Mouse (Mus musculus) MN1 (cell line): ENCODE results near the gene Grtp1.

Experiments used
- DNase-seq: peaks from one replicate; pipeline ENCODE4 v3.0.0-alpha.2; 2016; ENCODE audit warnings: low spot score

The Grtp1 gene

DNA sequence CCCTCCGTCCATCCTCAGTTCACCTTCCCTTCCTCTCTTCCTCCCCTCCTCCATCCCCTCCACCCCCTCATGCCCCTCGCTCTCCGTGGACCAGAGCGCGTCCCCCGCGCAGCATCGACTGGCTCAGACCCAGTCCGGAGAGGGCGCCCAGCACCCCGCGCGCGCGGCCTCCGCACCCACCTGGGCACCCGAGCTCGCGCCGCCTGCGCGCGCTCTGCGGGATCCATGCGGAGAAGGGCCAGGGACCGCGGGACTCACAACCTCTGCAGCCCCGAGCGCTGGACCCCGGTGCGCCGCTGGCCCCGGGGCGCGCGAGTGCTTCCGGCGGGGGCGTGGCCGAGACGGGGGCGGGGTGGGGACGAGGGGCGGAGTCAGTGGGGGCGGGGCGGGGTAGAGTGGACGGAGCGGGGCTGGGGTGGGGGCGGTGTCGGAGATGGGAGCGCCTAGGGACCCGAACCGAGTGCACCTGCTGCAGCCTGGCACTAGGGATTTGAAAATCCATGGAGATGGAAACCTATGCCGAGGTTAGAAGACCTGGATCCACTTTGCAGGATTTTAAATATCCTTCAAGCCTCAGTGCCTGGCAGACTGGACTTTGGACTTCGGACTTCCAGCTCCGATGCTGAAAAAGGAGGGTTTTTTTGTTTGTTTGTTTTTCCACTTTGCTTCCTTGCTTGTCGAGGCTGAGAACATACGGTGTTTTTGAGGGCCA, at the start of gene Grtp1:
TSS of gene Grtp1 (minus strand) at position 320 of the 712 bp plus-strand sequence.
- no peak for DNase-seq

DNA sequence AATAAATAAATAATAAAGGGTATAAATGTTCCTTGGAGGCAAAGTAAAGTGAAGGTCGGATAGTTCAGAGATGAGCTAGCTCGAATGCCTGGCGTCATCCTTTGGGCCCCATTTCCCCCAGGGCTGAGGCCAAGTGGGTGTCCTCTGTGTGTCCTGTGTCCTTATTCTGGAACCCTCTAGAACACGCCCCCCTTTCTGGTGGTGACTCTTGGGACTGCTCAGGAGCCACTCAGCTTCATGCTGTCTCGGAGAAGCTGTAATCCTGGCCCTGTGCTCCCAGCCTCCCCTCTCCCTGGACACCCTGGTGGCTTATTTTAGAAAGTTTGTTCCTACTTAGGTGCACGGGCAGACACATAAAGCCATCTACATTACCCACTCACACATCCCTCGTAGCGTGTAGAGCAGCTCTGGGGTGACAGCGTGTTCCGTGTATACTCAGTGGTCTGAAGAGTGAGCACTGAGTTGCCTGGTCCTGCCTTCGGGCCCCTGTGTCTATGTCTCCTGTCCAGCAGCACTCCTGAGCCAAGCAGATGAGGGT, 44.0 kb upstream of the Grtp1 start:
- DNase-seq, result no peak

DNA sequence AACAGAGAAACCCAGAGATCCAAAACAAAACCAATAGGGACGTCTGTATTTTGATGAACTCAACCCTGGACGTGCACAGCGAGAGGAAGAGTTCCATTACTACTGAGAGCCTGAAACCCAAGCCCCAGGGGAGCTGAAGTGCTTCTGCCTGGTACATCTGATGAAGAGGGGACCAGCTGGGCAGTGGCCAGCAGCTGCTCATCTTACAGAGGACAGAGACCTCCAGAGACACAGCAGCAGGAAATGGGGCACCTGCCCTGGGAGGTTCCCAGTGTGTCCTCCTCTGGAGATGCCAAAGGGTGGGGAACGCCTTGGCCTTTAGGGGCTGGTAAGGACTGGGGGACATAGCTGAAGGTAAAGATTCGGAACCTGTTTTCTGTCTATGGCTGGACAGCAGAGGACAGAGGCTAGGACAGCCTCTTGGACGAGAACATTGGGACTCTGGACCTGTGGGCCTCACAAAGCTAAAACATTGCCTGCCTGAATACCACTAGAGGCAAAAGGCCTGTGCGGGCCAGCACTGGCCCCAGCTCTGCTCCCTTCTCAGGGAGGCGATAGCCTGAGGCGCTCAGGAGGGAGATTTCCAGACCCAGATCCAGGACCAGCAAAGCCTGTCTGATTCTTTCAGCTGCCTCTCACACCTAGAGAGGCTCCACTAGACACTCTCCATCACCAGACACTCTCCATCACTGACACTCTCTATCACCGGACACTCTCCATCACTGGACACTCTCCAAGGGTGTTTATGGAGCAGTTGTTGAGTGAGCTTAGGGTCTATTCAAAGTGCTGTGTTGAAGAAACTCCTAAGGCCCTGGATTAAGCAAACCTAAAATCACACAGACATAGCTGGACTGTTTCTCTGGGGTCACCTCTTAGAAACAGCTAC, 42.8 kb upstream of the Grtp1 start:
- DNase-seq, result no peak

DNA sequence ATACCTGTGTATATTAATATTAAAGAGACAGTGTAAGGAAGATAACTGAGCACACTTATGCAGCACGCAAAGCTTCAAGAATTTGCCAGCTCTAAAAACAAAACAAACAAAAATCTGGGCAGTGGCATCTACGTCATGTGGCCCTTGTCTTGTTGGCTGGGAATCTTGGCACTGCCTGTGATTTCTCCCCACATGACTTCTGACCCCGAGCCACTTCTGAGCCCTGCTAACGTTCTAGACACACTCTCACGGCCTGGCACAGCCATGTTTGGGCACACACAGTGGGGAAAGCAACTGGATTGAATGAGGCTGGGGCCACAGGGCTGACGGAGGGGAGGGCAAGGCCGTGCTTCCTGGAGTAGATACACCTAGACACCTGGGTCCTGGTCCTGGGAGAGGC, 40.3 kb upstream of the Grtp1 start:
- DNase-seq, result no peak

DNA sequence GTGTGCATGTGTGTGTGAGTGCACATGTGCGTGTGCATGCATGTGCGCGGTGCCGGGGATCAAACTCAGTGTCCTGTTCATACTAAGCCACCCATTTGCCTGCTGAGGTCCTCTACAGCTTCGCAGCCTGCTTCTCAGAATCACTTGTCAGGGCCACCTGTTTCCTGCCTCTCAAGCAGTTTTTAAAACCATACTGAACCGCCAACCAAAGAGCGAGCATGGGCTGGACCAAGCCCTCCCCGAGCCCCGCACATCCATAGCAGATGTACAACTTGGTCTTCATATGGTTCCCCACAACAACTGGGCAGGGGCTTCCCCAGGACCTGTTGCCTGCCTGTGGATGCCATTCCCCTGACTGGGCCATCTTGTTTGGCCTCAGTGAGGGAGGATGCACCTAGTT, 39.6 kb upstream of the Grtp1 start:
- DNase-seq, result no peak

DNA sequence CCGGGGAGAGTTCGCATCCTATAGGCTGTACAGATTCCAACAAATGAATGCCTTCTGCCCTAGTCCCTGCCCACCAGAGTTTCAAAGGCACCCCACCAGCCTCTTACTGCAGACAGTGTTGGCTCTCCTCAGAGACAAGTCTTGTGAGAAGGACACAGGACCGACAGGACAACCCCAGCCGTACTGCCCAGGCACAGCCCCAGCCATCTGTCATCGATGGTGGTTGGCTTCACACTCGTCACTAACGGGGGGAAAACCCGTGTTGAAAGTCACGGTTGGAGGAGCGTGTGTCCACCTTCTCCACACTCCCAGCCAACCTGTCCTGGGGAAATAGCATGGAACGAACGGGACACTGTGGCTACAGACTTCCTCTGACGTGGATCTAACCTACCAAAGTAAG, 34.4 kb upstream of the Grtp1 start:
- no peak for DNase-seq

DNA sequence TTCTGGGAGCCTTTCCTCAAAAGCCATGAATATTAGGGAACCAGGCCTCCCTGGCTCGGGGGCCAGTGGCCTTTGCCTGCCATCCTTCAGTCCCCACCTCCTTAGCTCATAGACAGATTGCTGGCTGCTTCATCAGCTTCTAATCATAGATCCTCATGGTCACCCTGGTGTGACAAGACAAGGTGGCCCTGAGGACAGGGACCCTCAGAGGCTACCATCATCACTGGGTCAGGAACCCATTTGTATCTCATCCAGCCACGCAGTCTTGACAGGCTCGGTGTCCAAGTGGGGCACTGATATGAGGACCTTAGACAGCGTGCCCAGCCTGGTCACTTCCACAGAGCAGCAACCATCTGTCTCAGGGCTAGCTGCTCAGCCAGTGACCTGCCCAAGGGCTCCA, 30.1 kb upstream of the Grtp1 start:
- no peak for DNase-seq

DNA sequence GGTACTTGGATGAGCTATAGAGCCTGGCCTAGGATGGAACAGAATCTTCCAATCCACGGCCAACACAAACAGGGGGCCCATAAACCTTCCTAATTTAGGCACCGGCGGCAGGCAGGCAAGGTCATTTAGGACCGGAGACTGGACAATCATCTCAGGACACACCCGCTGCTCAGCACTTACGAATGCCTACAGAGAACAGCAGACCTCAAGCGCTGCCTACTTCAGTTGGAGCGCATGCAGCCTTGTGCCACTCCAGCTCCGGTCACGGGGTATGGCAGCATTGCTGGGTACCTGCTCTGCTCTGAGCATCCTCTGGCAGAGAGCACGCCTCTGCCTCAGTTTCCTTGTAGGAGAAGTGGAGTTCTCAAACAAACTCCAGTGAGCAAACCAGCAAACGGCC, 29.4 kb upstream of the Grtp1 start:
- no peak for DNase-seq

DNA sequence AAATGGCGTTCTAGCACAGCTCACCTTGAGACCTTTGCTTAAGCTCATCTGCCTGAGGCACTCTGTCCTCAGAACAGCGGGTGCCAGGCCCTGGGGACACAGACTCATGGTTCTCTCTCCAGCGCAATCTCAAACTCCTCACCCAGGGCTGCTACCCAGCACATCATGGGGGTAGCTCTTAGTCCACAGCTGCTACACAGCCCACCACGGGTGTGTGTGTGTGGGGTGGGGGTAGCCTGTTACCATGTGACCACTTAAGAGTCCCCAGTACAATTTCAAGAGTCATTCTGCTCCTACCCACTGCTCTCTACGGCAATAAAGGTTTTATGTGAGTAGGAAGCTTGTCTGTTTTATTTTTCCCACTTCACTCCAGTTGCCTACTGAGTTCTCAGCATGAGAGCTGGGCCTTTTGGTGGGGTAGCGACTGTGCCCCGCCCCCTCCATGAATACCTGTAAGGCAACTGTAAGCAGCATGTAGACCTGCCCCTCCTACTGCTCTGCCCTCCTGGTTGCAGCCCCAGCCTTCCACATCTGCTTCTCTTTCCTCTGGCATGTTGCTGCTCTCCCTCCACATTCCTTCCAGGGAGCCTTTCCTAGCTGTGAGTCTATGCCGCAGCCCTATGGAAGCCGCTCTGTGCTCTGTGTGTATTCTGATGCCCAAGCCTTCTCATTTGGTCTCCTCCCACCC, 28.6 kb upstream of the Grtp1 start:
- no peak for DNase-seq

DNA sequence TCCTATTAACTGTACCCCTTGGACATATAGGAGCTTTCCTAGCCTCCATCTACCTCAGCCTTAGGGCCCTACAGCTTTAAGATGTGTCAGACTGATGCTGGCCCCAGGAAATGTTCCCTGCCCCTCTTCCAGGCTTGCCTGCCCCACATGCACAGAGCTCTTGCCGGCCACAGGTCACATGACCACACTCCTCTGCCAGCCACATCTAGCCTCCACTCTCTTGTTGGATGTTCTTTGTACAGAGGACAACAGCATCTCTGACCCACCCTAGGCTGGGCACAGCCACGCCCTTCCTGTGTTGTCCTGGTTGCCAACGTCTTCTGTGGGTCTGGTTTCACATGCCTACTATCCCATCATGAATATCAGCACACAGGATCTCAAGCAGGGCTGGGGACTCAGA, 26.8 kb upstream of the Grtp1 start:
- DNase-seq, result peak; percentile 60

DNA sequence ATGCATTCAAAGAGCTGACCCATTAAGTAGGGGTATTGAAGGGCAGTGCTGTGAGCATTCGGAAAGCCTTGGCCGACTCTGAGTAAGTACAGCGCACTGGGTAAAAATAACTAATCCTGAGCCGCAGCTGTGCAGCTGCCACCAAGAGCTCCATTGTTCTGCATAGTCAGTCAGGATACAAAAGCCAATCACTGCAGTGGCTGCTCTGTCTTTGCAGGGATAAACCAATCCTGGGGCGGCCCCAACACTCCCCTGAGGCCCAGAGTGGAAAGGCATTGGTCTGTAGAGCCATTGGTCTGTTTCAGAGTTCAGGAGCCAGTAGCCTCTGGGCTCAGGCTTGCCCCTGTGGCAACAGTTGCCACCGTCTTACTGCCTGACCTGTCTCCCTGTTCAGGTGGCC, 25.9 kb upstream of the Grtp1 start:
- DNase-seq, result no peak

DNA sequence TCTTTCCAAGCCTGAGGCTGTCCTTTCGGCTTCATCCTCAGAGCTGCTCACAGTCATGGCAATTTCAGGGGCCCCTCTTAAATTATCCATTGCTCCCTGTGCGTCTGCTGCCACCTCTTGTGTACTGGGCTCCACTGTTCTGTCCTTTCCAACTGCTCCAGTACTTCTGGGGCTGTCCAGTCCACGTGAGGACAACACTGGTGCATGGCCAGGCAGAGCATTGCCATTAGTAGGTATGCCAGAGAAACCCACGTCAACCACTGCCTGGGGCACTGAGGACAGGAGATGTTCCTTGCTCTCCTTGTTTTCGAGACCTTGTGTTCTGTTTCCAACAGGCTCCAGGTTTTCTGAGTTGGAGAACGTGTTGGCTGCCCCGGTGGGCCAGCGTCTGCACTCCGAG, 24.0 kb upstream of the Grtp1 start:
- DNase-seq, result no peak

DNA sequence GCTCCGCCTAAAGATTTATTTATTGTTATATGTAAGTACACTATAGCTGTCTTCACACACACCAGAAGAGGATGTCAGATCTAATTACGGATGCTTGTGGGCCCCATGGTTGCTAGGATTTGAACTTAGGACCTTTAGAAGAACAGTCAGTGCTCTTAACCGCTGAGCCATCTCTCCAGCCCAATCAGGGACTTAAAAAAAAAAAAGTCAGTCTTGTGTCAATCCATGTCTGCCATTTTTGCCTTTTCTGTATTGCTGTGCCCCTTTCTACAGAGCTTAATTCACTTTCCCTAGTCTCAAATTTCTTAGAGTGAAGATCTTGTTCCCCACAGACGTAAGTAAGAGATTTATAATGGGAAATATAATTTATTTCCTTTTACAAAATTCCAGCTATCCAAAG, 18.0 kb upstream of the Grtp1 start:
- no peak for DNase-seq

DNA sequence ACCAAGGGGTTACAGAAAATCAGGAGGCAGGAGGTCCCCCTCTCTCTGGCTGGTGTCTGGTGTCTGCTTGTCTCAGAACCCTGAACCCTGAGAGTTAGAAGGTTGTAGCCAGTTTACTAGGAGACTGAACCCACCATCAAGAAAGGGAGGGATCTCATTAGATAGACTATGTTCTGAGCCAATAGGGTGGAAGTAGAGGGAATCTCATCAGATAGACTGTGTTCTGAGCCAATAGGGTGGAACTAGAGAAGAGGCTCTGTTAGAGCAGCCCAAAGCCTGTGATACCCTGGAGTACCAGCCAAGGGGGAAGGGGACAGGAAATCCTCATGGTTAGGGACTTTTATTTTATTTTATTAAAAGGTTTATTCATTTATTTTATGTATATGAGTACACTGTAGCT, 17.6 kb upstream of the Grtp1 start:
- no peak for DNase-seq

DNA sequence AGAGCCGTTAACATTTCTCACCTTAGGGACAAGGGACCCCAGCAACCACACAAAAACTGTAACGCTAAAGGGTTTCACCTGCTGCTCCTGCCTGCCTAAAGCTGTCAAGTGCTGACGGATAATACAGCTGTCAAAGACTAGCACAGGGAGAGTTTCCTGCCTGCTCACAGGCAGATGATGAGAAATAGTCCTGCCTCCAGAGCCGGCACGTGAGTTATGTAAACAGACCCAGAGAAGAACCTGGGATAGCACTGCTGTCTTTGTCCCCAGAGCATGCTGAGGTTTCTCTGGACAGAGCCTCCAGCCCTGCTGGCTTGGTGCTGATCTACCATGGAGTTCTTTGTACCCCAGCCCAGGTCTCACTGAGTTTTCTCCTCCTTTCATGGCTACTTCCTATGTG, 16.7 kb upstream of the Grtp1 start:
- DNase-seq, result no peak

DNA sequence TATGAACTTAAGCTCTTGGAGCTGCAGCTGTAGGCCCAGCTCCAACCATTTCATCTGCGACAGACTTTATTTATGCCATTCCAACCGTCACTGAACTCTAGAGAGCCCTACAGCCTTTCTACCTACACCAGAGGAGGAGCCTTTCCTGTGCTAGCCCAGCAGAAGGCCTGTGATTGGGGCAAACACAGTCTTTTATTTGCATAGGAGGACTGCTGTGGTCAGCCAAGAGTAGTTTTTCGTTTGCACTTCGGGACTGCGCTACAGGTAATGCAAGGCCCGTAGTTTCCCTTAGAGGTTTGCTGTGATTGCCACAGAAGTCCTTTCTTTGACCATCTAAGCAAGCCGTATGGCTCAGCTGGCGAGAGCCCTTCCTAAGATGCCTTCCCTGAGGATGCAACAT, 16.0 kb upstream of the Grtp1 start:
- no peak for DNase-seq

DNA sequence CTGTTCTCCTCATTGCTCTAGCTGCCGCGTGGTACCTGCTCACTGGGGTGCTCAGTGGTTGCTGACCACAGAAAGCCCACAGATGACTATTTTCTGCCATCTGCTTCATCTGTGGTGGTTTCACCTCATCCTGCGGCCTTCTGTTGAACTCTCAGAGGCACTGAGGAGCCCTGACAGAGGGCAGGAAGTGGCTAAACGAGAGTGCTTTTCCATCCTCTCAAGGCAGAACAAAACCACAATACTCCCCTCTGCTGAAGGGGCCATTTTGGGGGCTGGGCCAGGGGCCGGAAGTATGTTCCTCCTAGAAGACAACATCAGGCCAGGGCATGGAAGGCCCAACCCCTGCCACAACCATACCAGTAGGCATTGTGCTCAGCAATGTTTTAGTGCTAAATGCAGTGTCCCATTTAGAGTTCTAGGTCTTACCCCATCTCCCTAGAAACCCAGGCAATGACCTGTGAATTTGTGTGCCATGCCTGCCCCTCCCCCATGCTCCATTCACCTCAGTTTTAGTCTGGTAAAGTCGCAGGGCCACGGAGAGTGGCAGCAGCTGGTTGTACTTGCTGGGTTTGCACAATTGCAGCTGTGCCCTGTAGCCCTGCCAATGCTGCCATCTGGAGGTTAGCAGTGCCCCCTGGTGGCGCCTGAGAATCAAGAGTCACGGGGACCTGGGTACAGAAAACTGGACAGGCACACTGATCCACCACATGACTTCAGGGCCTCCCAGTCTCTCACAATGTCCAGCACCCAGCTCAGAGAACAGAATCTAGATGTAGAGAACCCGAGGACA, 13.3 kb upstream of the Grtp1 start:
- peak; percentile 92 for DNase-seq

DNA sequence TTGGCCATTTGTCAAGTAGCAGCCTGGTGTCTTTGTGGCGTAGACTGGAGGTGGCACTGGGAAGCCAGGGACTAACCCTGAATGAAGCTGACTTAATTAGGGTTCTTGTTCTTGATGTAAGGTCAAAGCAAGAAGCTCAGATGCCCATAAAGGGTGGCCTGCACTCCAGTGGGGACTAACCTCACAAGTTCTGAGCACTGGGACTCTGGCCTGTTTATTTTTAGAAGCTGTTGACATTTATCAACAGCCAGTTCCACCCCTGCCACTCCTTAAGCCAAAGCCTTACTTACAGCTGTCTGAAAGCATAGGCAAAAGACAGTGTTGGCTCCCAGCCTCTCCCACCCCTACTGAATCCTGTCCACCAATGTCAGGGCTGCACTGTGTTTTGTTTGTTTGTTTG, 9.3 kb upstream of the Grtp1 start:
- peak; percentile 37 for DNase-seq

DNA sequence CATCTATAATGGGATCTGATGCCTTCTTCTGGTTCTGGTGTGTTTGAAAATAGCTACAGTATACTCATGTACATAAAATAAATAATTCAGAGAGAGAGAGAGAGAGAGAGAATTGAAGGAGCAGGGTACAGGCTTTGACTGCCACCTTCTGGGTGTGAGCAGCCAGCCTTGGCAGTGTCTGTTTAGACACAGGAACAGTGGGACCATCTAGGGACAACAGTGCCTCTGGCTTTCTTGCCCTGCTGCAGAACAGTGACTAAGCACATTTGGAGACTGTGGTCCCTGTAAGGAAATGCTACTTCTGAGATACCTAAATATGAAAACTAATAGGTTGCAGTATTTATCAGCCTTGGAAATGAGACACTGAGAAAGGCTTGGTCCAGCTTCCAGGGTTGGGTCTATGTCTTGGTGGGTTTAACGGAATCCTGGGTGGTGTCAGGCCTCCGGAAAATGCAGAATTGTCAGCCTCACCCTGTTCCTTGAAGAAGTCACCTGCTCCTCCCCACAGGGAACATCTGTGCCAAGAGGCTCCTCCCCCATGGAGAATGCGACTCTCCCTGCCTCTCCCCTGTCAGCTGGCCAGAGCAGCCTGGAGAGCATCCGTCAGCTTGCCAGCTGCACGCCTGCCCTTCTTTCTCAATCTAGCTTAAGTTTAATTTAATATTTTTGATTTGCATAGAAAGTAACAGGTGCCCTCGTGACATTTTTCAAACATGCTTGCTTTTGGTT, 8.4 kb upstream of the Grtp1 start:
- DNase-seq, result peak; percentile 66

DNA sequence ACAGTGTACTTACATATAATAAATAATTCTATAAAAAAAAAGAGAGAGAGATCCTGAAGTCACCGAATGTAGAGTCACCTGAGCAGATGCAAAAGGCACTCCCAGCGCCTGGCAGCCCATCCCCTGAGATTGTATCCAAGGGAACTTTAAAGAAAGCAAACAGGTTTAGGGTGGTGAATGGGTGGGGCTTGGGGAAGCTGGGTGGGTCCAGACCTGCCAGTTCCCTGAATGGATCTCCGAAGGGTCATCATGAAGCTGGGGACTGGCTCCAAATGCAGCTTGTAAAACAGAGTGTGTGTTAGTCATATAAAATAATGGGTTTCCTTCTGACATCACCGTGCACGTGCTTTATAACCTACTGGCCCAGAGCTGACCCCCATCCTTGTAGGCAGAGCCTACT, 5.9 kb upstream of the Grtp1 start:
- no peak for DNase-seq

DNA sequence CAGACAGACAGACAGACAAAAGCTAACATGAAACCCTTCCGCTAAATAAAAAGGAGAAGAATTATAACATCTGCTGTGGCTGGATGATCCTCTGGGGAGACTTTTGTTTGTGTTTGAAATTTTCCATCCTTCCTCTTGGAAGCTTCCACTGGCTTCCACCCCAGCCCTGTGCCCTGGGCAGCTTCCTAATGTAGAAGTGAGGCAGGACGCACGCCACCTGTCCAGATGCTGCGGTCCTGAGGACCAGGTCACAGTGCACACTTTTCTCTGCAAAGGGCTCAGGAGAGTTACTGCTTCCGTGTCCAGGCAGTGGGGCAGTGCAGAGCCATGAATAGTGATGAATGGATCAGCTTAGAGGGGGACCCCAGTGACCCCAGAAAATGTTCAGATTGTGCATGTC, 4.9 kb upstream of the Grtp1 start:
- DNase-seq, result no peak
